Mouse (Mus musculus): Measurements from ENCODE around the gene Dennd4a.

Gene Dennd4a

GRCm38 (mm10) chr9:64957276-64957675 lies 146.1 kb downstream of the Dennd4a start:
- no peak for DNase-seq (ENCODE audit: low read depth)

- DNase-seq (ENCODE audit: low read depth), result peak; percentile 97
Measured at GRCm38 (mm10) chr9:64960117-64960977, 149.2 kb downstream of the Dennd4a start, which contains the start of gene Ints14. Gene Ints14, plus strand, starts transcription at chr9:64960905.

GRCm38 (mm10) chr9:64960978-64961320 lies 149.8 kb downstream of the Dennd4a start:
- no peak for DNase-seq (ENCODE audit: low read depth)
